Mouse (Mus musculus): ENCODE data around the gene Cul5. TPM values are rescaled to one million over a fixed set of nuclear protein-coding genes. Genes with fewer than 3 reads are reported as not detected.

Gene Cul5
- polyA plus RNA-seq, 1 experiment from 2014 or later: 23.9 TPM

- Histone ChIP-seq H3K27me3 (ENCODE audit: control insufficient read depth, insufficient read depth, low read length) (no peaks in the 10 kb centered on the region), H3K9ac (ENCODE audit: low read length) (no peak overlapping the region), H3K9me3 (replicated peaks; ENCODE audit: control insufficient read depth, low read length) (0 out of 2 replicates have a peak, but pooled peaks cover 2% of the 10 kb centered on the region), H3K27ac (ENCODE audit: low read length) (no peak overlapping the region), H3K36me3 (ENCODE audit: control insufficient read depth, insufficient read depth) (no peaks in the 10 kb centered on the region), H3K4me1 (ENCODE audit: control insufficient read depth, insufficient read depth, low read length) (no peaks in the 10 kb centered on the region), H3K4me2 (ENCODE audit: low read depth, low read length) (no peak overlapping the region), H3K4me3 (ENCODE audit: low read length) (no peak overlapping the region)
- 78% methylated on average over 1 of the region's 1 CpGs for WGBS
- ATAC-seq (replicated peaks; ENCODE audit: extremely low read depth, insufficient read depth, low FRiP score): no peak
Observed at GRCm38 (mm10) chr9:53680851-53681250, 11.0 kb upstream of the Cul5 start.

GRCm38 (mm10) chr9:53676921-53677320 lies 7.1 kb upstream of the Cul5 start:
- 50% methylated on average over 4 of the region's 4 CpGs for WGBS
- no peaks in the 10 kb centered on the region for H3K36me3 ChIP-seq (ENCODE audit: control insufficient read depth, insufficient read depth)
- no peak overlapping the region for H3K4me3 ChIP-seq (ENCODE audit: low read length)
- H3K27ac ChIP-seq (ENCODE audit: low read length): no peak overlapping the region
- no peak overlapping the region for H3K4me2 ChIP-seq (ENCODE audit: low read depth, low read length)
- H3K4me1 ChIP-seq (ENCODE audit: control insufficient read depth, insufficient read depth, low read length): no peaks in the 10 kb centered on the region
- ATAC-seq (replicated peaks; ENCODE audit: extremely low read depth, insufficient read depth, low FRiP score): no peak
- no peaks in the 10 kb centered on the region for H3K27me3 ChIP-seq (ENCODE audit: control insufficient read depth, insufficient read depth, low read length)
- H3K9ac ChIP-seq (ENCODE audit: low read length): no peak overlapping the region
- H3K9me3 ChIP-seq (replicated peaks; ENCODE audit: control insufficient read depth, low read length): 0 out of 2 replicates have a peak, but pooled peaks cover 2% of the 10 kb centered on the region

GRCm38 (mm10) chr9:53673571-53673970 lies 3.8 kb upstream of the Cul5 start:
- Histone ChIP-seq H3K4me1 (ENCODE audit: control insufficient read depth, insufficient read depth, low read length) (no peaks in the 10 kb centered on the region), H3K27ac (ENCODE audit: low read length) (no peak overlapping the region), H3K9ac (ENCODE audit: low read length) (no peak overlapping the region), H3K4me3 (ENCODE audit: low read length) (no peak overlapping the region), H3K9me3 (replicated peaks; ENCODE audit: control insufficient read depth, low read length) (0 out of 2 replicates have a peak, but pooled peaks cover 2% of the 10 kb centered on the region), H3K36me3 (ENCODE audit: control insufficient read depth, insufficient read depth) (no peaks in the 10 kb centered on the region), H3K27me3 (ENCODE audit: control insufficient read depth, insufficient read depth, low read length) (no peaks in the 10 kb centered on the region), H3K4me2 (ENCODE audit: low read depth, low read length) (no peak overlapping the region)
- no peak for ATAC-seq (replicated peaks; ENCODE audit: extremely low read depth, insufficient read depth, low FRiP score)
- 15% methylated on average over 3 of the region's 3 CpGs for WGBS

GRCm38 (mm10) chr9:53667020-53667669 lies 2.7 kb downstream of the Cul5 start:
- Histone ChIP-seq H3K4me1 (ENCODE audit: control insufficient read depth, insufficient read depth, low read length) (peaks cover 21% of the 10 kb centered on the region), H3K27me3 (ENCODE audit: control insufficient read depth, insufficient read depth, low read length) (no peaks in the 10 kb centered on the region), H3K4me3 (ENCODE audit: low read length) (peak overlapping the region; percentile 99), H3K9ac (ENCODE audit: low read length) (peak overlapping the region; percentile 100), H3K9me3 (replicated peaks; ENCODE audit: control insufficient read depth, low read length) (no peaks in the 10 kb centered on the region), H3K4me2 (ENCODE audit: low read depth, low read length) (peak overlapping the region; percentile 91), H3K27ac (ENCODE audit: low read length) (peak overlapping the region; percentile 97), H3K36me3 (ENCODE audit: control insufficient read depth, insufficient read depth) (no peaks in the 10 kb centered on the region)
- peak; percentile 98 for ATAC-seq (replicated peaks; ENCODE audit: extremely low read depth, insufficient read depth, low FRiP score)
- under 1% methylated on average over 63 of the region's 74 CpGs for WGBS

- peak; percentile 24; the same call in 1 of the 2 replicates for ATAC-seq (replicated peaks; ENCODE audit: extremely low read depth, insufficient read depth, low FRiP score)
- no peaks in the 10 kb centered on the region for H3K27me3 ChIP-seq (ENCODE audit: control insufficient read depth, insufficient read depth, low read length)
- H3K4me2 ChIP-seq (ENCODE audit: low read depth, low read length): peak overlapping the region; percentile 91
- H3K4me3 ChIP-seq (ENCODE audit: low read length): peak overlapping the region; percentile 99
- H3K9ac ChIP-seq (ENCODE audit: low read length): peak overlapping the region; percentile 100
- H3K27ac ChIP-seq (ENCODE audit: low read length): peak overlapping the region; percentile 97
- H3K4me1 ChIP-seq (ENCODE audit: control insufficient read depth, insufficient read depth, low read length): peaks cover 21% of the 10 kb centered on the region
- WGBS: under 1% methylated on average over 28 of the region's 28 CpGs
- no peaks in the 10 kb centered on the region for H3K9me3 ChIP-seq (replicated peaks; ENCODE audit: control insufficient read depth, low read length)
- 0 out of 2 replicates have a peak, but pooled peaks cover 2% of the 10 kb centered on the region for H3K36me3 ChIP-seq (ENCODE audit: control insufficient read depth, insufficient read depth)
Observed at GRCm38 (mm10) chr9:53666665-53667019, 3.2 kb downstream of the Cul5 start.

- no peak for ATAC-seq (replicated peaks; ENCODE audit: extremely low read depth, insufficient read depth, low FRiP score)
Observed at GRCm38 (mm10) chr9:53665428-53665827, 4.4 kb downstream of the Cul5 start.

GRCm38 (mm10) chr9:53664819-53665218 lies 5.0 kb downstream of the Cul5 start:
- 76% methylated on average over 2 of the region's 2 CpGs for WGBS
- no peaks in the 10 kb centered on the region for H3K27me3 ChIP-seq (ENCODE audit: control insufficient read depth, insufficient read depth, low read length)
- no peak for ATAC-seq (replicated peaks; ENCODE audit: extremely low read depth, insufficient read depth, low FRiP score)
- H3K9me3 ChIP-seq (replicated peaks; ENCODE audit: control insufficient read depth, low read length): no peaks in the 10 kb centered on the region
- no peak overlapping the region for H3K27ac ChIP-seq (ENCODE audit: low read length)
- no peak overlapping the region for H3K4me3 ChIP-seq (ENCODE audit: low read length)
- H3K4me1 ChIP-seq (ENCODE audit: control insufficient read depth, insufficient read depth, low read length): peaks cover 21% of the 10 kb centered on the region
- no peak overlapping the region for H3K9ac ChIP-seq (ENCODE audit: low read length)
- H3K36me3 ChIP-seq (ENCODE audit: control insufficient read depth, insufficient read depth): 0 out of 2 replicates have a peak, but pooled peaks cover 2% of the 10 kb centered on the region
- H3K4me2 ChIP-seq (ENCODE audit: low read depth, low read length): no peak overlapping the region

More at GRCm38 (mm10) chr9:53665428-53665827, 4.4 kb downstream of the Cul5 start:
- H3K4me2 ChIP-seq (ENCODE audit: low read depth, low read length): peak overlapping the region; percentile 91; the same call in 1 of the 2 replicates
- no peak overlapping the region for H3K27ac ChIP-seq (ENCODE audit: low read length)
- H3K4me3 ChIP-seq (ENCODE audit: low read length): no peak overlapping the region
- no peaks in the 10 kb centered on the region for H3K9me3 ChIP-seq (replicated peaks; ENCODE audit: control insufficient read depth, low read length)
- H3K27me3 ChIP-seq (ENCODE audit: control insufficient read depth, insufficient read depth, low read length): no peaks in the 10 kb centered on the region
- no peak overlapping the region for H3K9ac ChIP-seq (ENCODE audit: low read length)
- H3K36me3 ChIP-seq (ENCODE audit: control insufficient read depth, insufficient read depth): 0 out of 2 replicates have a peak, but pooled peaks cover 2% of the 10 kb centered on the region
- peaks cover 21% of the 10 kb centered on the region for H3K4me1 ChIP-seq (ENCODE audit: control insufficient read depth, insufficient read depth, low read length)

- no peak for ATAC-seq (replicated peaks; ENCODE audit: extremely low read depth, insufficient read depth, low FRiP score)
- Histone ChIP-seq H3K27me3 (ENCODE audit: control insufficient read depth, insufficient read depth, low read length) (no peaks in the 10 kb centered on the region), H3K4me1 (ENCODE audit: control insufficient read depth, insufficient read depth, low read length) (no peaks in the 10 kb centered on the region), H3K4me2 (ENCODE audit: low read depth, low read length) (no peak overlapping the region), H3K9ac (ENCODE audit: low read length) (no peak overlapping the region), H3K4me3 (ENCODE audit: low read length) (no peak overlapping the region), H3K27ac (ENCODE audit: low read length) (no peak overlapping the region), H3K36me3 (ENCODE audit: control insufficient read depth, insufficient read depth) (peaks cover 31% of the 10 kb centered on the region), H3K9me3 (replicated peaks; ENCODE audit: control insufficient read depth, low read length) (no peaks in the 10 kb centered on the region)
- 93% methylated on average over 6 of the region's 6 CpGs for WGBS
Observed at GRCm38 (mm10) chr9:53634796-53635195, 35.0 kb downstream of the Cul5 start.

- H3K4me2 ChIP-seq (ENCODE audit: low read depth, low read length): no peak overlapping the region
- H3K4me3 ChIP-seq (ENCODE audit: low read length): no peak overlapping the region
- peaks cover 5% of the 10 kb centered on the region; the same call in 1 of the 2 replicates for H3K4me1 ChIP-seq (ENCODE audit: control insufficient read depth, insufficient read depth, low read length)
- H3K9me3 ChIP-seq (replicated peaks; ENCODE audit: control insufficient read depth, low read length): no peaks in the 10 kb centered on the region
- H3K27me3 ChIP-seq (ENCODE audit: control insufficient read depth, insufficient read depth, low read length): no peaks in the 10 kb centered on the region
- 43% methylated on average over 8 of the region's 8 CpGs for WGBS
- H3K9ac ChIP-seq (ENCODE audit: low read length): no peak overlapping the region
- ATAC-seq (replicated peaks; ENCODE audit: extremely low read depth, insufficient read depth, low FRiP score): no peak
- H3K36me3 ChIP-seq (ENCODE audit: control insufficient read depth, insufficient read depth): peaks cover 17% of the 10 kb centered on the region
- no peak overlapping the region for H3K27ac ChIP-seq (ENCODE audit: low read length)
Observed at GRCm38 (mm10) chr9:53615246-53615645, 54.6 kb downstream of the Cul5 start.
